Mouse (Mus musculus) retina, postnatal 7 days (tissue): ENCODE results near the gene Slc30a7.

Source experiments
- DNase-seq: peaks from one replicate; pipeline ENCODE4 v3.0.0-alpha.2; 2012; ENCODE audit warnings: low read depth, low spot score

The Slc30a7 gene

DNA sequence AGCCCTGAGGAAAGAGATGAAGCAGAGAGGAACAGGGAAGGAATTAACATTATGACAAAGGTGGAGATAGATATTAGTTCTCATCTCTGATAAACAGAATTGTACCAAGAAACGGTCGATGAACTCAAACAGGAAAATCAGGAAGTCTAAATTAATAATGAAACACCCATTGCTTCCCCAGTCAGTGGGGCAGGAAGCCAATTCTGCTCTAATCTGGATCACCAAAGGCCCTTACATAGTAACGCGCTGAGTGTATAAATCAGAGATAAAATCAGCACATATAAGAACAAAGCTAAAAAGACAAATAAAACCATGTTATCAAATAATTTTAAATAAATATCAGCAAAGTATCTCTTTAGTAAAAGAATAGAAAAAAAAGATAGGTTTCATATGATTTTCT, 15.1 kb downstream of the Slc30a7 start:
- DNase-seq: no peak

DNA sequence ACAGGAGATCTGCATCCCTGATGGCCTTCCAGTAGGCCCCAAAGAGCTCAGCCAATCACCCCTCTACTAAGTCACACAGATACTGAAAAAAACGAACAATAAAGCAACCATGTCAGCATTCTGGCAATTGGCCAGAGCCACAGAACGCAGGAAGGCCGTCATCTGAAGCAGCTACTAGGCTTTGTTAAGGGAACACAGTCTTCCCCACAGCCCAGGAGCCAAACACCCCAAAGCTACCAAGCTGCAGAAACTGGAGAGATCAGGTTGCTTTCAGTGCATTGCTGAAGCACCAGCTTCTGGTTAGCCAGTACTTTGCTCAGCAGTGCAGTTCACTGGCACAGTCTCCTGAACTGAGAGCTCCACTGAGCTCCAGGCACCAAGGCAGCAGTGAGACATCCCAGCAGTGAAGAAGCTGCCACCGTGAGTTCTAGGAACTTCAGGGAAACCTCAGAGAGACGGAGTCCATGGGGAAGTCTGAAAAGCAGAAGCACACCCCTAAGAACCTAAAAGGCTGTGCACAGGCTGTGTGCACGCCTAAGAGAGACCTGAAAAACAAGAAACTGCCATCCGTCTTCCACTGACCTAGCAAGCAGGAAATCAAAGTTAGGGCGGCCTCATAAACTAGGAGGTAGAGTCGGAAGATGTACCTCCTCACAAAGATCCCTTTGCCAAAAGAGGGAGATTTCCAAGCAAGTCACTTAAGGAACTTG, 21.9 kb downstream of the Slc30a7 start:
- DNase-seq: no peak

GRCm38 (mm10) chr3:115984653-115985052, 22.6 kb downstream of the Slc30a7 start:
- DNase-seq: no peak

DNA sequence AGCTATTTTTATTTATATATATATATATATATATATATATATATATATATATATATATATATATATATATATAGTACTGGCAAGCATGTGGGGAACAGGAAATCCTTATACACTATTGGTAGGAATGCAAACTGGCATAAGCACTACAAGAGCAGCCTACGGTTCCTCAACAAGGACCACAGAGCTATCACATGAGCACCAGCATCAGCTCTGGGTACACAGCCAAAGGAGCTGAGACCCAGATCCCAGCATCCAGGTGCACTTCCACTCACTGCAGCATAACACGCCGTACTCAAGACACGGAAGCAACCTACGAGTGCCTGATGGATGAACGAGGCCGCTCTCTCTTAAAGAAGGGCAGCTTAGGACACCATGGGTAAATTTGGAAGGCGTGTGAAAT, 24.0 kb downstream of the Slc30a7 start:
- DNase-seq: no peak

DNA sequence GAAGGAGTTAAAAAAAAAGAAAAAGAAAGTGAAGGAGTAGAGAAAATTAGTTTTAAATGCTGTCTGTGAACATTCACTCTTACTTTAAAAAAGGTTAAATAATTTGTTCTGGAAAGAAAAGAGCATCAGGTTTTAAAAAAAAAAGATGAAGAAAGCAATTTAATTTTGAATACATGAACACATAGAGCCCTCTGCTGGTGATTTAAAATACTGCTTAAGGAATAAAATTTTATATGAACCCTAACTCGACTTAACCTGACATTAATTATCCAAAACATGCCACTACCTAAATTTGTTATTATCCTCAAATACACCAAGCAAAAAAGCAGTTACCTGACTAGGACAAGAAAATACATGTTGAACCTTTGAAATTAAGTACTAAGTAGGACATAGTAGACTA, 28.2 kb downstream of the Slc30a7 start:
- DNase-seq: no peak

DNA sequence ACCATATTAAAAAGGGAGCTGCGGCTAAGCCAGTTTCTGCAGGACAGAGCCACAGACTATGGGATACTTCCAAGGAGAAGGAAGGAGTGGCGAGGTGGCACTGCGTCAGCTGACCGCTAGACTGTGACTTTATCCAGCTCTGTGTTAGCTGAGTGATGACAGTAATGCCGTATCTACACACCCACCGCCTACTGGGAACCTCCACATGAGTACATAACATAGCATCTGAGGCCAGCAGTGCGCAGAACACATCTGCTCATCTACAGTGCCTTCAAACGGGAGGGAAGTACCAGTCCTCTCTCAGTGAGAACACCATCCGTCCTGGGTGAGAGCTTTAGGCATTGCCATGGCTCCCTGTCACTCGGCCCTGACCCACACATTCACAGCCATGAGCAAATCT, 32.2 kb downstream of the Slc30a7 start:
- no peak for DNase-seq

- no peak for DNase-seq
These were observed 33.0 kb downstream of the Slc30a7 start for GRCm38 (mm10) chr3:115974228-115974627.

GRCm38 (mm10) chr3:115971891-115972646, 35.1 kb downstream of the Slc30a7 start:
- no peak for DNase-seq

DNA sequence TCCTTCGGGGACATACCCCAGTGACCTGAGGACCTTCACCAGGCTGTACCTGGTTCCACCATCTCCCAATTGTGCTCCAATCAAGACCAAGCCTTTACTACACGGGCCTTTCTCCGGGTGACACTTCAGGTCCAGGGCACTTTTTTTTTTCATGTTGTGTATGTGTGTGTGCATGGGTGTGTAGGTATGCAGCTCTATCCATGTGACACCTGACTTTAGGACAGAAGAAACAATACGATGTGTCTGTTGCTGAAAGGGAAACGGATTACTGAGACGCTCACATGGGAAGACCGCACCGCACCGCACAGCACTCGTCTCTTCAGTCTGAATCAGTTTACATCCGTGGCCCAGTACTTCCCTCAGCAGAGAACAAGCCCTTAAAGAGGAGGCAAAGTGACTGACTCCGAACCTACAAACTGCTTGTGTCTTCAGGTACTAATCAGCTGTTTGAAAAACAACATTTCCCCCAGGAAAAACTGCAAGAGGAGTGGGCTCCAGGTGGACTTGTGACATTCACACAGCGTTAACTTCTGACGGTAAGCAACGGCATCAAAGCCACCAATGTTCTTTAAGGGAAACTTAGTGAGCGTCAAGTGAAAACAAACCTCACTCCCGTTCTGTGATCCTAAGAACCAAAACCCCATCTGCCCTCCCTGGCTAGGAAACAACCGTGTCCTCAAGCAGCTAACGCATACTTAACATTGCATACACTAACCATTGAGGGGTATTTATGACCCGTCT, 36.0 kb downstream of the Slc30a7 start:
- DNase-seq: no peak

DNA sequence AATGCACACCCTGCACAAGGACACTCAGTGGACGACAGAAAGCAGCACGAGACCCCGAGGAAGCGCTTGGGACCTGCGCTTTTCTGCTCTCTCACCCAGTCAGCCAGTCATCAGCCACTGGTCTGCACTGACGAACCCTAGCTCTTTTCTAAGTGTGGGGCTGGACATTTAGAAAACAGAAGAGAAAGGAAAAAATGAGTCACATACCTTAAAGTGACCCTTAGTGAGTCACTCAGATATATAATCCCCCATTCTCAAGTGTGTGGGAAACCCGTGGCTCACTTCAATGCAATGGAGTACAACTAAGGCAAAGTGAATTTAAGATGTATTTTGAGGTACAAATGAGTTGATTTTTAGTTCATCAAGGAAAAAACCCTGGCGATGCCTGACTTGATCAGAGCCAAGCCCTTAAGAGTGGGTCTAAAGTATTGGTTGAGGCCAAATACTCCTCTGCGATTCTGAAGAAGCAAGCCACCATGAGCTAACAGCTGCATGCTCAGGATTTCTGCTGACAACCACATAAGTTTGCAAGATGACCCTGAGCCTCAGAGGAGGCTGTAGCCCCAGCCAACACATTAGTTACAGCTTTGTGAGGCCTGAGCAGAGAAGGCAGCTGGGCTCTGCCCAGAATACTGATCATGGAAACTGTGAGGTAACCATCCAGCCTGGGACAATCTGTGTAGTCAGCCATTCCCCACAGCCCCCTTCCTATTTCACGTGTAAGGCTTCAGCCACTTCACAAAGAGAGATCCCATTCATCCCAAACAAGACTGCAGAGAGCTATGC, 38.3 kb downstream of the Slc30a7 start:
- no peak for DNase-seq

DNA sequence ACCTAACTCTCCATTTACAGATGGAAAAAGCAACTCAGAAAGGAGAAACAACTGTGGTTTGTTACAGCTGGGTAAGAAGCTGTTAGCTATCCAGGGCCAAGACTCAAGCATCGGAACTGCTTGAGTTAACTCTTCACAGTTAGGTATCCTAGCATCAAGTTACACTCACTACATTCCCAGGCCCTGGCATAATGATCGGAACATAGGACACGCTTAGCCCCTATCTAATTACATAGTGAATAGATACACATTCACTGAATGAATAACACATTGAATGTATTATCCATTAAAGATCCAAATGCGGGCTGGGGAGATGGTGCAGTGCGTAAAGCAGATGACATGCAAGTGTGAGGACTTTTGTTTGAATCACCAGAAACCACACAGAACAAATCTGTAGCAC, 43.1 kb downstream of the Slc30a7 start:
- no peak for DNase-seq

- DNase-seq: no peak
These were observed 43.6 kb downstream of the Slc30a7 start for GRCm38 (mm10) chr3:115963597-115963996.

DNA sequence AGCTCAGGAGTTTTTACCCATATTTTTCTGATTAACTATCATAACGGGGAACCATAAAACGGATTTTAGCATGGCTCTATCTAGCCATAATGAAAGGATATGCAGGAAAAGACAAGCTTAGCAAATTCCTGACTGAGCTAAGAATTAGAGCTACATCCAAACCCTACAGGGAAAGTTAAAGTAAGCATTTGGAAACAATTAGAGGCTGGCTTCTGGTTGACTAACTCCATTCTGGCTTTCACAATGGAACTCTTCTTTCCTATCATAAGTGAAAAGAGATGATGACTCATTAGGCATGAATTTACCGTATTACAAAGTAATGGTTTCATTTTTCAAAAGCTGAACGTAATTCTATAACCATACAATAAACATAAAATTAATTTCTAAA, 45.2 kb downstream of the Slc30a7 start:
- DNase-seq: no peak

- no peak for DNase-seq
These were observed 45.7 kb downstream of the Slc30a7 start for GRCm38 (mm10) chr3:115961311-115962027.

GRCm38 (mm10) chr3:115957223-115957622, 50.0 kb downstream of the Slc30a7 start:
- no peak for DNase-seq

DNA sequence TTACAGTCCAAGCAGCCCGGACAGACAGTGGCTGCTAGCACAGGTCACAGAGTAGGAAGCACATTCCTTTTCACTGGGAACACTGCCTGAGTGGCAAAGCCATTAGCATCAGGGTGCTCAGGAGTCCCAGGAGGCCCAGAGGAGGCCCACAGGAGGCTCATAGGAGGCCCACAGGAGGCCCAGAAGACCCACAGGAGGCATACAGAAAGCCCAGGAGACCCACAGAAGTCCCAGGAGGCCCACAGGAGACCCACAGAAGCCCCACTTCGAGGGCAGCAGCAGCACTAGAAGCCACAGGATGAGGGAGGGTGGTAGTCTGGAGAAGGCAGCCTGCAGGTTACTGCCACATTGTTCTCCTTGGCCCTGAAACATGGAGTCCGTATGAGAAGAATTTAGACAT, 54.1 kb downstream of the Slc30a7 start:
- DNase-seq: no peak

DNA sequence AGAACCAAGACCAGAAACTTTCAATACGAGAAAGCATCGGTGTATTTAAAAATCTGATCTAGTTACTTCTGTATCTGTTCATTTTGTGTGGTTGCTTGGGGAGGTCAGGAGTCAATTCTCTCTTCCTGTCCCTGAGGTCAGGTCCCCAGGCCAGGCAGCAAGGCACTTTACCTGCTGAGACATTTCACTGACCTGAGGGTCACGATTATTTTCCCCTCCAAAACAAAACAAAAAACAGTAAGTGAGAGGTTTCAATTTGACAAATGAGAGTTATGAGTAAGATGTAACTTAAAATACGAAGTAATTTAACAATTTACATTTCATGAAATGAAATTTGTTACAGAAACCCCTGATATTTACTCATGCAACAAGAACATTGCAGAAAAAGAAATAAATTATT, 54.9 kb downstream of the Slc30a7 start:
- no peak for DNase-seq

DNA sequence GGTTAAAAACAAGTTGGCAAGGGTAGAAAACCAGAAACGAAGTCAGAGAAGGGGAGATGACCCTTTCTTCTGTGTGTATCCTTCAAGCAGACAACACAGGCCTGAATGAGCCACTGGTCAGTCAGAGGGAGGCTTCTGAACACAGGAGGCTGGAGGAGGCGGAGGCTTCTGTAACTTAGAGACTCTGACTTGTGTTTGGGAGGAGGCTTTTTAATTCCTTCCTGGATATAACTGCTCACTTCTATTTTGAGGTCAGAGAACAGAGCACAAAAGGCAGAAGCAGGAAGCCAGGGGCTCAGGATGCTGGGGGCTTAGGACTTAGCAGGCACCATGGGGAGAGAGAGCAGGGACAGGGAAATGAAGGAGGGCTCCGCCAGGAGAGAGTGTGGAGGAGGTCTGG, 56.0 kb downstream of the Slc30a7 start:
- no peak for DNase-seq

DNA sequence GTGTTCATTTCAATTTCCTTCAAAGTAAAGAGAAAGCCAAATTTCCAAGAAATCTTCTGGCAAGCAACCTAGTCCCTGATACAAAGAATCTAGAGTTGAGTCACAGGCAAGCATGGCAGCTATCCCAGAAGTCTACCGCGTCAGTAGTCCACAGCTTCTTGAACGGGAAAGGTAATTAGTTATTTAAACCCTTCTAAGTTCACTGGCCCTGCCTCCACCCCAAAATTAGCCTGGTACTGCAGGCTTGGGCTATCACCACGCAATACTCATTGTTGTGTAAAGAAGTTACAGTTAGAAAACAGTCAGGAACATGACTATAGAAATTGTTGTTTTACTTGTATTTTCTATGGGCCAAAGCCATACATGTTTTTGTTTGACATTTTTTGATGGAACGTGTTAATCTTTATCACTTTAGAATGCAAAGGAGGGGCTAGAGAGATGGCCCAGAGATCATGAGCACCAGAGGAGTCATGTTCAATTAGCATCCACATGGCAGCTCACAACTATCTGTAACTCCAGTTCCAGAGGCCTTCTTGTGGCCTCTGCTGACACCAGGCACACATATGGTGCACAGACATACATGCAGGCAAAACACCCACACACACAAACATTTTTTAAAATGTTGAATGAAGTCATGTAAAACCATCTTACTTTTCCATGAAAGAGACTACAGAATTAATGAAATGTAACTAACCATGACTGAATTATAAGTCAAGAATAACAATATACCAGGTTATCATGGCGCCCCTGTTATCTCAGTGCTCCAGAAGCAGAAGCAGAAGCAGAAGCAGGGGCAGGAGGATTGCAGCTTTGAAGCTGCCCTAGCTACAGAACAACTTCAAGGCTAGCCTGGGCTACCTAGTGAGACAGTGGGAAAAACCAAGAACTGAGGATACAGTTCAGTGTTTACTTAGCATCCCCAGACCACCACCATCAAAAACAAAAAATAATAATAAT, 57.0 kb downstream of the Slc30a7 start:
- no peak for DNase-seq
